Mouse (Mus musculus): ENCODE results near the gene Top3b.

DNA sequence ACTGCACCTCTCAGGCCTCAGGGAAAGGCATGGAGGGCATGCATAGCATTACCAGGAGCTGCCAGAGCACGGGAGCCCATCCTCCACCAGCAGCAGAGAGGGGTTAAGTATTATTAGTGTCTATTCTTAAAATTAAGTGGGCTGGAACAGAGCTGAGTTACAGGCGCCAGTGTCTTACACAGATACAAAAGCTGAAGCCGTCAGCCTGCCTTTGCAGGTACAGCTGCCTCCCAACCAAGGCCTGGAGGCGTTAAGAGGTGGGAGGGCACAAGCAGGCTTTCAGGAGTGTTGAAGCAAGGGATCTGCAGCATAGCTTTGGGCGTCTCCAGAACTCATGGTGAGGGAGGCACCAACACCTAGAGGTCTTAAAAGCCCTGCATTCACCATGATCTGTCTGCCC is 56.0 kb downstream of the Top3b start:
- no peak for TF ChIP-seq CTCF (IDR thresholded peaks at IDR 0.05; ENCODE audit: low read depth)
- TF ChIP-seq EP300 (optimal IDR thresholded peaks at IDR 0.05) = no peak

Measured in stomach, postnatal 0 days (tissue).